Mouse (Mus musculus): ENCODE measurements around the gene Gfy.
A peak's percentile ranks its signal among the peaks of the same experiment; 100 is the strongest.
"Not testable (repeated sequence)": the region's sequence is repeated elsewhere in the genome, so short reads cannot be mapped to it uniquely, and the experiment has no call there.

The Gfy gene

DNA sequence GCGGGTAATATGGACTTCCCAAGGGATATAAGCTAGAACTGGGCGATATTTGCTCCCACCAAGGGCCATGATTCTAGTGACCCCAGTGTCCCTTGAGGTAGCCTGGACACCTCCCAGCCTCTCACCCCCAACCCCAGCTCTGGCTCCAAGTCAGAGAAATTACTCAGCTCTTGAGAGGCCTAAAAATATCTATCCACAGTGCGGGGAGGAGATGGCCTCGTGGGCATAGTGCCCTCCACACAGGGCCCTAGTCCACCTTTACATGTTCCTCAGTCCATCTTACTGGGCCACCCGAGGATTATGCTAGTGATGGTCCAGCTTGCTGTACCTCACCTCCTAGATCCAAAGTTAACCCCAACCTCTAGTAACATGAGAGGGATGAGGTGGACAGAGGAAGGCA, 14.5 kb downstream of the Gfy start:
- no peak for DNase-seq

DNA sequence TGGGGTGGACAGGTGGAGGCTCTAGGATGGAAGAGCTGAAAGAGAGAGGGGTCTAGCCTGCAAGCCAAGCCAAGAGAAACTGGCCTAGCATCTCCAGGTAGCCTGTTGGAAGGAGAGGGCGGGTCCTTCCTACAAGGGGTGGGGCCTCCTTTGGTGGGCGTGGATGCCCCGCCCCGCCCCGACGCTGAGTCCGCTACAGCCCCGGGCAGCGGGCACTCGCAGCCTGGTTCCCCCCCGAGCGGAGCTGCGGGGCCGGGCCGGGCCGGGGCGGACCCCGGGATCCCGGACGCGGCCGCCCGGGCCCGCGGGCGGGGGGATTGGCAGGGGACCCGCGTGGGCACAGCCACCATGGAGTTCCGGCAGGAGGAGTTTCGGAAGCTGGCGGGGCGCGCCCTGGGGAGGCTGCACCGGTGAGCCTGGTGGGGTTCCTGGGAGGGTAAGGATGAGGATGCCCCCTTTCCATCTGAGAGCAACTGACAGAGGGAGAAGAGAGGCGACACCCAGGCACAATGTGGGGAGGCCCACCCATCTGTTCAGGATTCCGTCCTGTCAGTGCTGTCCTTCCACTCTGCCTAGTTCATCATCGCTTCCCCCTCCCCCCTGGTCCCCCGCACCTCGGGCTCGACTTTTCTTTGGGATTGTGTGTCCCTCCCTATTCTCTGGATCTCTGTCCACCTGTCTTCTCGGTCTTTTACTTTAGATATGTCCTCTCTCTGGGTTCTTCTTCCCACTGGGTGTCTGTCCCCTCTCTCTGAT, 15.5 kb downstream of the Gfy start, which contains the start of gene Slc17a7:
Gene Slc17a7, plus strand, starts transcription at position 215 of the 756 bp plus-strand sequence.
- DNase-seq = peak; percentile 31

DNA sequence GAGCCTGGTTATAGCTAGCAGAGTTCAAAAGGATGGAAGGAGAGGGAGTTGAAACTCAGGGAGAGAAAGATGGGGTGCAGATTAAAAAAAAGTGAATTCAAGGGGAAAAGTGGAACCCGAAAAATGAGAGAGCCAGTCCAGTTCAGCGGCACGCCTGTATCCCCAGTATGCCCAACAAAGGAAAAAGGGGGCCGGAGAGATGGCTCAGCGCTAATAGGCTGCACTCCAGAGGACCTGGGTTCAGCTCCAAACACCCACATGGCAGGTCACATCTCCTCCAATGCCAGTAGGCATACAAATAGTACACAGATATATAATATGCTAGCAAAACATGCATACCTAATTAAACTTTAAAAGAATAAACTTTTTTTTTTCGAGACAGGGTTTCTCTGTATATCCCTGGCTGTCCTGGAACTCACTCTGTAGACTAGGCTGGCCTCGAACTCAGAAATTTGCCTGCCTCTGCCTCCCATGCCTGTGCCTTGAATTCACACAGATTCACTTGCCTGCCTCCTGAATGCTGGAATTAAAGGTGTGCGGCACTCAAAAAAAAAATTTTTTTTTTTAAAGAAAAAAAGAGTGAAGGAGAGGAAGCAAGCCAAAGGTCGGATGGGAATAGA, 16.3 kb downstream of the Gfy start:
- DNase-seq = no peak

DNA sequence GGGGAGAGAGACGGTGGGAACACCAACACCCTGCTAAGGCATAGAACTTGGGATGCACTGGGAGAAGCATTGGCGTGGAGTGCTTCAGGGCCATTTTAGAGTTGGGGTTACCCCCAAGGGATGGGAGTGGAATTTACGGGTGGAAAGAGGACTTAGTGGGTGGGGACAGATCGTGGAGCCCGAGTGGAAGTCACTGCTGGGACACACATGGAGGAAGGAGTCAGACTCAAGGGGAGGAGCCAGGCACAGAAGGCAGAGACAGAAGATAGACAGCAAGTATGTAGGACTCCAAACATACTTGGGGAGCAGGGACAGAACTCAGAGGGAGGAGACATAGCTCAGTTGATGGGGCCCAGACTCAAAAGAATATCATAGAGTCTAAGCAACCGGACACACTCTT, 16.8 kb downstream of the Gfy start:
- DNase-seq = no peak

DNA sequence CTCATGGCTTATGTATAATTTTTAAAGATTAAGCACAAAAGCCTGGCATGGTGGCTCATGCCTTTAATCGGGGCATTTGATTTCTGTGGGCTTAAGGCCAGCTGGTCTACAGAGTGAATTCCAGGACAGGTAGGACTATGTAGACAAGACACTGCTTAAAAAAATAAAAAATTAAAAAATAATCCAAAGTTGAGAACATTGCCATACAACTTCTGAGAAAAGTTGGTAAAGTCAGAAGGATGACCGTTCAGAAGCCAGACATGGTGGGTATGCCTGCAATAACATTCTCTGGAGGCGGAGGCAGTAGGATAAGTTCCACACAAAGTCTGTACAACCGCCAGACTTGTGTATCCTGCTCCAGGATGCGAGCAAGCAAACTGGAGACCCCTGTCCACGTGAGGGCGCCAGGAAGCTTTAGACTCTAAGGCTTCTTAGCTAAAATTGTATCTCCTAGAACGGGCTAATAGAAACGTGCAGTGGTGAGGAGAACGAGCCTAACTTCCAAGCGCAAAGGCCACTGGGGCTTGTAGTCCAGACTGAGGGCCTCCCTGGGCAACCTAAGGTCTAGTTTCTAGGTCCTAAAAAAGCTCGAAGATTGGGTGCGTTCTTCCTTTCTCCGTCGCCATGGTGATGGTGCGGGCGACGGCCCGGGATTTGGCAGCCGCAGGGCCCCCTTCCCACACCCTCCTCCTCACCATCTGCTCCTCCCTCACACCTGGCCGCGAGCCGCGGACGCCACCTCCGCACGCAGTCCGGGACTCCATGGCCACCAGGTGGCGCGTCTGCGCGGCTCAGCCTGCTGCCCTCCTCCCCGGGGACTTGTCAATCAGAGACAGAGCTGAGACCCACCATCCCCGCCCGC, 17.5 kb downstream of the Gfy start:
- peak; percentile 89 for DNase-seq

DNA sequence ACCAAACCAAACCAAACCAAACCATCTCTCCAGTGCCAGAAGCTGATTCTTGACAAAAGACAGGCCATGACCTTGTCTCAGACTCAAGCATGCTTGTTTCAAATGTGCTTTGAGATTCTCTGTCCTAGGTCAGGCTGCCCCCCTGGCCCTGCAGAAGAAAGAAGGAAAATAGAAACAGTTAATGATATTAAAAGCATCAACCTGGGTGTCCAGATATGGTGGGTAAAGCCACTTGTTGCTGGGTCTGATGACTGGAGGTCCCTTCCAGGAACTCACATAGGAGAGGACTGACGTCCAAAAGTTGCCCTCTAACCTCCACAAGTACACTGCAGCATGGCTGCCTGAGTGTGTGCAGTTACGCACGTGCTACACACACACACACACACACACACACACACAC, 18.5 kb downstream of the Gfy start:
- no peak for DNase-seq

DNA sequence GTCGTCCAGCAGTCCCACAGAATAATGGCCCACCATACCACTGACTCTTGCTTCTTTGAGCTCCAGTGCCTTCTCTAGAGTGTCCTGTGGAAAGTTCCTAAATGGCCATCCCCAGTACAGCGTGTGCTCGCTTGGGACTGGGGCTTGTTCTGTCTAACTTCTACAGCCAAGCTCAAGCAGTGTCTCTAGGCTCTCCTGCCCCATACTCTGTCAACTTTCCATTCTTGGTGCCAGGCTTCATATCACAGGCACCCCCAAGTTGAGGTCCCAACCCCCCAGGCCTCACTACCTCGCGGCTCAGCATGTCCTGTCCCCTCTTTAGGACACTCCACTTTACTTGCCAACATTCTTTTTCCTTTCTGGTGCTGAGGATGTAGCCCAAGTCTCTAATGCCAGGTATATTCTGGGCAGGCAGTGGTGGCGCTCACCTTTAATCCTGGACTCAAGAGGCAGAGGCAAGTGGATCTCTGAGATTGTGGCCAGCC, 19.0 kb downstream of the Gfy start:
- no peak for DNase-seq

DNA sequence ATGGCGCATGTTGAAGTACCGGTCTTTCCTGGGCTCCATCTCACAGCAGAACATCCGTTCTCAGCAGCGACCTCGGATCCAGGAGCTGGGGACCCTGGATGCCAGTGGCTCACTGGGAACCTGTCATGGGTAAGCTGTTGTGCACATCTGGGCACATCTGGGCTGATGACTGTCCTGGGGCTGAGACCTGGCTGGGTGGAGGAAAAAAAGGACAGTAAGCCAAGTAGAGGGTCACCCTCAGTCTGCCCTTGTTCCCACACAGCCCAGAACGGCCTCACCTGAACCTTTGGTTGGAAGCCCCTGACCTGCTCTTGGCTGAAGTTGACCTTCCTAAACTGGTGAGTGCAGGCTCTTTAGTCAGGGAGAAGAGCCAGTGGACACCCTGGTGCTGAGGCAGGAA, 20.4 kb downstream of the Gfy start:
- no peak for DNase-seq

DNA sequence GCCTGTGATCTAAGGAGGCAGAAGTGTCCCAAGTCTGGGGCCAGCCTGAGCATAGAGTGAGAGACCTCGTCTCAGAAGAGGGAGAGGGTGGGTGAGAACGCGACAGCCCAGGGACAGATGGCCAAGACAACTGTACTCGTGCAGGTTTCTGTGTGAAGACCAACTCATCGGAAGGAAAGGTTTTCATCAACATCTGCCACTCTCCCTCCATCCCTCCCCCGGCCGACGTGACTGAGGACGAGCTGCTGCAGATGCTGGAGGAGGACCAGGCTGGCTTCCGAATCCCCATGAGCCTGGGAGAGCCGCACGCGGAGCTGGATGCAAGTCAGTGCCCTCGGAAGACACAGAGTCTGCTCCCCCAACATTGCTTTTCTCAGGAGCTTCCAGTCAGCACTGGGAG, 21.9 kb downstream of the Gfy start:
- no peak for DNase-seq

DNA sequence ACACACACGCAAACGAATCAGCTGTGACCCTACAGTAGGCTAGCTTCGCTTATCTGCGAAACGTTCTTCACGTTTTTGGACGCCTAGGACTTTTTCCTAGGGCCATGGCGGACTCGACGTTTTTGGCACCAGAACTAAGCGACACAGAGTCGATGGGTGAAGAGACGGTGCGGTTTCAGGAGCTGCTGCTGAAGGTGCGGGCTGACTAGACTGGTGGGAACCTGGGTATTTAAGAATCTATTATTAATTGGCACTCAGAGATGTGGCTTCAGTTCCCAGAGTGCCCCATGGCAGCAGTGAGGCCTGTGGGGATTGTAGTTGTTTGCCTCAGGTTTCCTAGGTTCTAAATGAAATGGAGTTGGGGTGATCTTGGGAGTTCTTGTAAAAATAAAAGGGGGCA, 23.2 kb downstream of the Gfy start:
- no peak for DNase-seq

DNA sequence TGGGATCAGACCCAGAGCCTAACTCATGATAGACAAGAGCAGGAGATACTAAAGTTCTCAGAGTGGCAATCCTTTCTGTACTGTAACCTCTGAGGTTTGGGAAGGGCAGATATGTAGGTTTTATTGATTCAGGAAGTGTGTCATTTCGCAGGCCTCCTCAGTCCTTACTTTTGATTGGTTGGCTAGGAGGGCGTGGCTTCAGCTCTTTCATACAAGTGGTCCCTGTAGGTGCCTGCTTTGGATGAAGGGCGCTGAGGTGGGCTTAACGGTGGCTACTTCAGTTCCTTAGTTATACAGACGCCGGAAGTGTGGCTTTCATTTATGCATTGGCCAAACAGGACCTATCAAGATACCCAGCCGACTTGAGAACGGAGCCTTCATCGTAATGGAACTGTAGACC, 23.8 kb downstream of the Gfy start:
- no peak for DNase-seq

DNA sequence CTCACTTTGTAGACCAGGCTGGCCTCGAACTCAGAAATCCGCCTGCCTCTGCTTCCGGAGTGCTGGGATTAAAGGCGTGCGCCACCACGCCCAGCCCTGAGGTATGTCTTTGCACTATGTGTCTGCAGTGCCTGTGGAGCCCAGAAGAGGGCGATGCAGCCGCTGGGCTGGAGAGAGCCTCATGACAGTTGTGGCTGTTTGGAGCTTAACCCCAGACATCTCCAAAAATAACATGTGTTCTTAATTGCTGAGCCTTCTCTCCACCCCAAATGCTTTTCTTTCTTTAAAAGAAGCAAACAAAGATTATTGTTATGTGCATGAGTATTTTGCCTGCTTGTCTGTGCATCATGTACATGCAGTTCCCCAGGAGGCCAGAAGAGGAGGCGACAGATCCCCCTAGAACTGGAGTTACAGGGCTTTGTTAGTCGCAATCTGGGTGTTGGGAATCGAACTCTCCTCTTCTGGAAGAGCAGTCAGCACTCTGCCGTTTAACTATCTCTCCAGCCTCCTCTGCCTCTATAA, 24.3 kb downstream of the Gfy start:
- peak; percentile 70 for DNase-seq

DNA sequence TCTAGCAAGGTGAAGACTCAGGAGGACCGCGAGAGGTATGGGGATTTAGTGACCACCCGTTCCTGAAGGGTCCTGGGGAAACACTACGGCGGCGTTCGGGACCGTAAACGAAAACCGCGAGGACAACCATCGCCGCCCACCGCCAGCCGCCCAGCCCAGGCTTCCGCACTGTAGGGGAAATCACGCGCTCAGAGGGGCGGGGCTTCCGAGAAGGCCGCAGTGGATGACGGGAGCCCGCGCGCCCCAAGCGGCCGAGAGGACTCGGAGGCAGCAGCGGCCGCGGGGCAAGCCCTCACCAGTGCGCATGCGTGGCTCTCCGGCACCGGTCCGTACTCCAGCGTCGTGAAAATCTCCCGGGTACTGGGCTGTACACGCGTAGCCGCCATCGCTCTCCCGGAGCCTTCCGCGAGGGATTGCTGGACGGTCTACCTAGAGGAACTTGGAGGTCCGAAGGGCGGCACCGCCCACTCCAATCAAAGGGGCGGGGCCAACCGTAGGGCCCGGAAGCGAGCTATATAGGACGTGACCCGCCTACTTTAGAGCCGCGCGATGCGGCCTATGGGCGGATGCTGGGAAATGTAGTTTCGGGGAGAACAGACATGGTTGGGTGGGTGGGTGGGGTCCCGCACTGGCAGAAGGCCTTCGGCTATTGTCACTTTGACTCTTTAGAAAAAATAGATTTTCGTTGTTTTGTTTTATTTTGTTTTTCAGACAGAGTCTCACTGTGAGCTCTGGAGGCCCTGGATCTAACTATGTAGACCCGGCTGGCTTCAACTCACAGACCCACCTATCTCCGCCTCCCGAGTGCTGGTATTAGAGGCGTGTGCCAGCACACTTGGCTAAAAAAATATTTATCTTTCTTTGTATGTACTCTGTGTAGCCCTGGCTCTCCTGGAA, 25.0 kb downstream of the Gfy start, which contains the start of the genes Pih1d1 and Aldh16a1:
Gene Pih1d1, plus strand, starts transcription at position 208 of the 897 bp plus-strand sequence.
Gene Aldh16a1, minus strand, starts transcription at position 489 of the 897 bp plus-strand sequence.
- peak; percentile 98 for DNase-seq

DNA sequence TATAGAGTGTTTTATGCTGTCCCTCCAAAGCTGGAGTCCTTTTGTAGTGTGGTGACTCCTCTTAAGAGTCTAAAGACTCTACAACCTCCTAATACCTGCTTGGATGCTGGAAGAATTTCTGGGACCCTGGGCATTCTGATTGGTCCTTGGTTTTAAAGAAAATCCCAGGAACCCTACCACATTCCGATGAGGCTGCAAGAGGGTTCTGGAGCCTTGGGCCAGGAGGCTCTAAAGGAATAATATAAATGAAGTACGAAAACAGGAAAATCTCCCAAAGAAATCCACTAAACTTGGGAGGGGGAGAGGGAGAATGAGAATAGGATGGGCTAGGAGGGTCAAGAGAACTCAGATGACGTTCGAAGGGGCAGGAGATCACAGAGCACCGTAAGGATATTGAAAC, 25.8 kb downstream of the Gfy start:
- DNase-seq = no peak

DNA sequence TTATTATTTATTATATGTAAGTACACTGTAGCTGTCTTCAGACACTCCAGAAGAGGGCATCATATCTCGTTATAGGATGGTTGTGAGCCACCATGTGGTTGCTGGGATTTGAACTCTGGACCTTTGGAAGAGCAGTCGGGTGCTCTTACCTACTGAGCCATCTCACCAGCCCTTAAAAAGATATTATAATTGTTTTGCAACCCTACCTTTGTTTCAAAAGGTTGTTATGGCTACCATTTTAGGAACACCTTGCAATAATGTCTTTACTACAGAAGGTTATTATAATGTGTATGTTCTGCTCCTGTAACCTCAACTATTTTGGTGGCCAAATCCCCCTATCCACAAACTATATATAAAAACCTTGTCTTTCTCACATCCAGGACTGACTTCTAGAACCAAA, 26.3 kb downstream of the Gfy start:
- DNase-seq = not testable (repeated sequence)

DNA sequence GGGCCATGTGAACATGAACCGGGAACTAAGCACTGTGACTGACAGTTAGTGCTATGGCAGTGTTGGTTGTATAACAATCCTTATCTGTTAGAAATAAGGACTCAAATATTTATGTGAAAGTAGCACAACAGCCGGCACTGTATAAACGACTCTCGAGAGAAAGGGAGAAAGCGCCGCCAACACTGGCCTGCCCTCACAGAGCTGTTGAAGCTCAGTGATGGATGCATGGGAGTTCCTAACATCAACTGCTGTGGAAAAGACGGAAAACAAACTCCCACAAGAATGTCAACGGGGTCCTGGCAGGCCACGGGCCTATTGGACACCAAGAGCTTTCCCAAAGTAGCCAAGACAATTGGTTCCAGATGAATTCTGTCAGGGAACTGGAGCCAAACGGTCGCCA, 28.1 kb downstream of the Gfy start:
- no peak for DNase-seq

DNA sequence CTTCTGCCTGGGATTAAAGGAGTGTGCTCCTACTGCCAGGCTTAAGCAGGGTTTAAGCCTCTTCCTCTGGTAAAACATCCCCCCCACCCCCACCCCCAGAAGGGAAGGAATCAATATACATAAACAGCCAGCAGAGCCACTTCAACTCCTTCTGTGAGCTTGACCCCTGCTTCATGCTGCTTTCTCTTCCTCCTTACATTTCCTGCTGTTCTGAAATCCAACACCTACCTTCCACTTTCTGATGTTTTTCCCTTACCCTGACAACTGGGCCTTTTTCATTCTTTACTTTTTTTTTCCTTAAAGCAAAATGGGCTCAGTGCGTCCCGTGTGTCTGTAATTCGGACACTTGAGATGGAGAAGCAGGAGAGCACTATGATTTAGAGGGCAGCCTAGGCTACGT, 29.0 kb downstream of the Gfy start:
- DNase-seq = no peak

DNA sequence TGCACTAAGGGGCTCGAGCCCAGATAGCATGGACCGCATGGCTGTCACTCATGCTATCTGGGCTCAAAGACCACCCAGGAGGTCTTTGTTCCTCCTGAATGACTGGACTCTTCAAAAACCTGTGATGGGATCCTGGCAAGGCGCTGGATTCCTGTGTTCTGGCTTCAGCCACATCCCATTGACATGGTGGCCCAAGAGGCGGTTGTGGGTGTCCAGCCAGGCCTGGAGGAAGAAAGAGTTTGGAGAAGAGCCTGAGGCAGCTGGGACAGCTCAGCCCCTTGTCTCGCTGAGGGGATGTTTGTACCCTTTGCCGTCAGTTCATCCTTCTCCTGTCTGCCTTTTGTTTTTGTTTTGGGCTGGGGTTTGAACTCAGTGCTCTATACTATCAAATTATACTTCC, 29.8 kb downstream of the Gfy start:
- peak; percentile 26 for DNase-seq

DNA sequence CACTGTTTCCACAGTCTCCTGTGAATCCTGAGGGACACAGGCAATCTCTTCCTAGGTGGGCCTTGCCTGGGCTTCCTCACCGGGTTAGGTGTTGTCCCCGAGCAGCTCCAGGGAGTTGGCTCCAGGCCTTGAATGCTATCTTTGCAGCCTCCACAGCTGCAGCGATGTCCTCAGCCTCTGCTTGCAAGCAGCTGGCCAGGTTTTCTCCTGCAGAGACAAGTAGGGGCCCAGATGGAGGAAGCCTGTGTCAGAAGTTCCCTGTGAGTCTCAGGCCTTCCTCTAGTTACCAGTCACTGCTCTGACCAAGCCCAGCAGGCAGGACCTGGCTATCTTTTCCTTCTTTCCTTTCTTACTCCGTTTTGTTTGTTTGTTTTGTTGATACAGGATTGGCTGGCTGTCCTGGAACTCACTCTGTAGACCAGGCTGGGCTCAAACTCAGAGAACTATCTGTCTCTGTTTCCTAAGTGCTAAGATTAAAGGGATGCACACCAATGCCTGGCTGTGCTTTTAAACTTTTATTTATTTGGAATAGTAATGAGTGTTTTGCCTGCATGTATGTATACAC, 30.8 kb downstream of the Gfy start:
- no peak for DNase-seq

DNA sequence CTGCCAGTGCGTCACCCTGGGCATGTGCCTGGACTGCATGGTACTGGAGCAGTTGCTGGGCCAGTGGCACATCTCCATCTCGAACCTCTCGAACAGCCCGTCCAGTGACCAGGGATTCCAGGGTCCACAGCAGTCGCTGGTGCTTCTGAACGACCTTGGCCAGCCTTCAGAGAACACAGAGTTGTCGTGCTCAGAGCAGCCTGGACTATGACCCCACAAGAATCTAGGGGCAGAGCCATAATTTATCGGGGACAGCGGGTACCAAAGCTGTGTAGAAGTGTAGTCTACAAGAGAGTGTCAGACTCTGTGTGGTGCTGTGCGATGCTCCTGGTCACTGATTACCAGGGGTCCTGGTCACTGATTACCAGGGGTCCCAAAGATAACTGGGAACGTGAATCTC, 31.5 kb downstream of the Gfy start:
- DNase-seq = peak; percentile 67

DNA sequence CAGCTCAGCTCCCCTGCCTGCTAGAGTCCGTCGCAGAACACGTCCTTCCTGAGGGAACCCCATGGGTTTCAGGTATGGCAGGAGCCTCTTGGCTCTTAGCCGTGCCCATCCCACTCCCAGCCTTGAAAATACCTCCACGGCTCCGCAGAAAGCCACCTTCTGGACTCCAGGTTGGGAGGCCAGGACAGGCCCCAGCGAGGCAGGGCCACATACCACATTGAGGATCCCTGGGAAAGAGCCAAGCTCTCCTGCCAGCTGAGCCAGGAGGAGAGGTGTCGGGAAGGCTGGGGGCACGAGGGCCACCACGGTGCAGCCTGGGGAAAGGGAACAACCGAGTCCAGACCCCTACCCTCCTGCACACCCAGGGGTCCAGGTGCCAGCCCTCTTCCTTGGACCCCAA, 32.1 kb downstream of the Gfy start:
- DNase-seq = peak; percentile 48

DNA sequence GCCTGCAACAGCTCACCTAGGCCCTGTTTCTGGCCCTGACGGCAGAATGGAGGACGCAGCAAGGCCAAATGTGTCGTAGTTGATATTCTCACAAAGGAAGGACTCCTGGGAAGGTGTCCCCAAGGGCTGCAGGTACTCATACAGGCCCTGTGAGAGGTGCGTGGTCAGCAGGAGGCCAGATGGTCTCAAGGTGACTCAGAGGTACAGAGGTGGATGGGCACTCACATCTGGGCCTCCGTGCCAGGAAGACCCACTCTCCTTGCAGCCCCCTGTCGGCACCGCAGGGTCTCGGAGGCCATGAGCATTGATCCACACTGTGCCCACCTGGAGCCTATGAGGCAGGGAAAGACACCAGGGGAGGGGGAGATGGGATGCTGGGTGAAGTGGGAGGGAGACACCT, 33.9 kb downstream of the Gfy start:
- no peak for DNase-seq

Data from kidney, adult 9 months (tissue).